Mouse (Mus musculus) adipocyte (in vitro differentiated cells): ENCODE measurements around the gene Tor1aip1.
A peak's percentile ranks its signal among the peaks of the same experiment; 100 is the strongest.

Source experiments
- DNase-seq: peaks from one replicate; pipeline ENCODE4 v3.0.0-alpha.2; 2016; ENCODE audit warnings: low spot score

Gene Tor1aip1

GRCm38 (mm10) chr1:156028340-156028975, 7.8 kb downstream of the Tor1aip1 start:
- no peak for DNase-seq

DNA sequence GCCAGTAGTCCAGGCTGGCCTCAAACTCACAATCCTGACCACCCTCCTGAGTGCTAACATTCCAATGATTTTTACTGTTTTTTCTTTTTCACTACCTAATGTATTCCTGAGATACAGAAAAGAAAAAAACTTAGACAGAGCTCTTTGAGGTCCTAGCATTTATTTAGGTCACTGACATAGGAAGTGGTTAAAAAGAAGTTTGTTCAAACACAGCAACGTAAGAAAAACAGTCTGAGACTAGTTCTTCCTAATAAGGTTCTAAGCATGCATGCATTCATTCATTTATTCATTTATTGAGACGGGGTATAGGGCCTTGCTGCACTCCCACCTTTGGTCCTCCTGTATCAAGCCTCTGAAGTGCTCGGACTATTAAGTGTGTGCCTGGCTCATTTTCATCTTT, 8.4 kb downstream of the Tor1aip1 start:
- no peak for DNase-seq

DNA sequence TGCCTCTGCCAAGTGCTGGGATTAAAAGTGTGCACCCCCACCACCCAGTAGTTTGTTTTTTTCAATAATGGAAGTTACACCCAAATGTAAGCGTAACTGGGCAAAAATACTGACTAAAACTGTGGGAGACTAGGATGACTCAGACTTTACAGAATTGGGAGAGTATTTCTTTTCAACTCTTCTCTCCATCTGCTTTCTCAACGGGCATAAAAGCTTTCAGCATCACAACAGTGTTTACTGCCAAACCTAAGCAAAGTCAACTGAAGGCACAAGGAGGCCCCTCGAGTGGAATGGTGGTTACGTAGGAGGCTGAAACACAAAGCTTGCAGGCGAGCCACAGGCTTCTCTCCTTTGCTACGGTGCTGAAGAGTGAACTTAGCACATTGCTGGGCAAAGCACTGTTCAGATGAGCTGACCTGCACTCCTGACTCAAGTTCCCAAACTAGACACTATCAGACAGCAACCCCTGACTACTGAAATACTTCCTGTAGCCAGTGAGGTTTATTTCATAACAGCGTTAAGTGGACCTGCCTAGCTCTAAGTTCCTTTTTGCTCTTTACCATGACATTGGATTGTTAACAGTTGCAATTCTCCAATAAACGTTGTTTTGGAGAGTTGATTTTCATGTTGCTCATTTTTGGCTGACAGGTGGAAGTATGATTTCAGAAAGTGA, 11.3 kb downstream of the Tor1aip1 start:
- no peak for DNase-seq

DNA sequence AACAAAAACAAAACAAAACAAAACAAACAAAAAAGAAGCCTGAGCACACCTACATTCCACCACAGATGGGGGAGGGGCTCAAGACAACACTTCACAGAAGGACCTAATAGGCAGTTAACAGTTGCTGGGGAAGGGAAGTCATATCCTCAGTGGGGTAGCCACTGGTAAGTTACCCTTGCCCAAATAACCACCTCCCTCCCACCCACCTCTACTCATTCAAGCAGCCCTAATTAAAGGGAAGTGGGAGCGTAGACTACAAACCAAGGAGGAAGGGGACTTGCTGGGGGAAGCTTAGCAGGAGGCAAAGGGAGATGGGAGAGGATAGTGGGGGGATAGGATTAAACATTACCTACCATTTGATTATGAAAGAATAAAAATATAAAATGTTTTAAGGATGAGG, 15.9 kb downstream of the Tor1aip1 start:
- DNase-seq = no peak

GRCm38 (mm10) chr1:156019800-156020199, 16.5 kb downstream of the Tor1aip1 start:
- DNase-seq = no peak

GRCm38 (mm10) chr1:156009003-156009402, 27.3 kb downstream of the Tor1aip1 start:
- DNase-seq = no peak

GRCm38 (mm10) chr1:156005906-156006305, 30.4 kb downstream of the Tor1aip1 start:
- DNase-seq = no peak

DNA sequence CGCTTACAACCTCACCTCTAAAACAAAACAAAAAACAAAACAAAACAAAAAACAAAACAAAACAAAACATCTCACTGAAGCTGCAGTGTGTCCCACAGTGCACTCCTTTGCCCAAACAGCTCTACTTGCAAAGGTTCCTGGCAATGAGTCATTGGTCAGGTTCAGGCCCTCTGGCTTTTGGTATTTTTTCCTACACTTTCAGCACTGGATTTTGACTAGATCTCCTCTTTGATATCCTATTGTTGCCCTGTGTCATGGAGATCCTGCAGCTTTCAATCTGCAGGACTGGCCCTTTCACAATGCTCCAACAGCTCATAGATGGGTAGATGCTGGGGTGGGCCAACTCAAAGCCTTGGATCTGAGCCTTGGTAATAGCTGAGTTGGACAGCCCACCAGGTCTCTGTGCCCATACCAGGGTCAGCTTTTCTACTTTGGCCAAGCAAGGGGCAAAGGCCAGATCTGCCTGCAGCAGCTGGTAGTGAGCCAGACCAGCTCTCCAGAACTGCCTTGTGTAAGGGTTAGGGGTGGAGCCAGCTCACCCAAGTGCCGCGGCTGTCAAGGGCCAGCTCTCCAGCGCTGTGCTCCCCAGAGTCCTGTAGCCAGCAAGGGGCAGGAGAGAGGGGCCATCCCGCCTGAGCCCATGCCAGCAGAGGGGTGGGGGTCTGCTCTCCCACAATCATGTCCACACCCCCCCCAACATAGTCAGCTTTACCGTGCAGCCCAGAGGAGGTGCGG, 32.9 kb downstream of the Tor1aip1 start:
- peak; percentile 89 for DNase-seq

DNA sequence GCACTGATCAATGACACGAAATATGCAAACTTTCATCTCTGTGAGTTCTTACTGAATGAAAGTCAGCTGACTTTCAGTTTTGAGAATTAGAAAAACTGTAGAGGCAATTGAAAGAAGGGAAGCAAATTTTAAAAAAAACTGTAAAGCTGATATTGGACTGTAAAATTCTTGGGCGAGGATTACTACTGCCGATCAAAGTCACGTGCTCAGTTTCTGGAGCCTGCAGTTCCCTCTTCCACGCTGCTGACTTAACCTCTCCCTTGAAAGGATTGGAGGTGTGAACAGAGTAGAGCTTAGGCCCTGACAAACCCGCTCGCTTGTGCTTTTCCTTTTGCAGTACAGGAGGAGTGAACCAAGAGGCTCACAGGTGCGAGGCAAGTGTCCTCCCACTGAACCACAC, 33.9 kb downstream of the Tor1aip1 start:
- DNase-seq = no peak

DNA sequence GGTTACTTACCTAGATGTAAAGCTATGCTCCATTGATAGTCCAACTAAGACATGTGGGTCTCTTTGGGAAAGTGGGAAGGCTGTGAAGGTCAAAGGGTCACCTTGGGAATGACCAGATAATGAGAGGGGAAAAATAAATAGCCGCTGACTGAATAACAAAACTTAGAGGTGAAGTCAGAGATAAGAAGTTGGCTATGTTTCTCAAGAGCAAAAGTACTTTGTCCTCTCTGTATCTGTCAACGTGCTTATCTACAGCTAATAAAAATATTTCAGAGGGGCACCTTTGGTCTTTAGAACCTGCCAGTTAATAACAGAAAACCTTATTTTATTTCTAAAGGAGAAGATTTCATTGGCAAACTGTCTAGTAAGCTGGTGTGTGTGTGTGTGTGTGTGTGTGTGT, 40.7 kb downstream of the Tor1aip1 start:
- no peak for DNase-seq

DNA sequence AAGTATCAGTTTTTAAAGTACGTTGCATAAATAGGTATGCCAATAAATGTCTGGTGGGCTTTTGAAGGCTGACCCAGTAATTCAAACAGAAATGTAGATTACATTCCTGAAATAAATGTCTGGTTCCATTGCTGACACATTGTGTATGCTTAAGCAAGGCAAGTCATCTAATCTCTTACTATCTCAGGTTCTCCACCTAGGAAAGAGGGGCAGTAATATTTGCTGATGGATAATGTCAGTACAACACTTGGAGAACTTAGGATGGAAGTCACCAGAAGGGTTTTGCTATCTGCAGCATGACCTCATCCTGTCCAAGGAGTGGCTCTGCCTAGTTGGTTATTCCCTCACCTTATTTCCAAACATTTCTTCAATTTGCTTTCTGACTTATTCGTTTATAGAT, 41.8 kb downstream of the Tor1aip1 start:
- no peak for DNase-seq

DNA sequence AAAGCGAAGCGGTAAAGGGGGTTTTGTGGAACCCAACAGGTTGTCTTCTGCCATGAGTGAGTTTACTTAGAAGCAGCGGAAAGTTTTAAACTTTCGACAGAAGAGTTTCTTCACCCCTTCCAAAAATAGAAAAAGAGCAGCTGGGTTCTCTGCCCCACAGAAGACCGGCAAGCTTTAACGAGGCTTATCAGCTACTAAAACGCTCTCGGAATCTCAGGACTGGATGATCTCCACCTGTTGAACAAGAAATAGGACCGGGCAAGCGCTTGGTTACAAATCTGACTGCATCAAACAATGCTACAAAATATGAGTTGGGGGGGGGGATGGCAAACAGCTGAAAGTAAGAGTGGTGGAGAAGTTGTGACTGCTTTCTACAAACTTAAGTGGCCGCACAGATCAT, 45.9 kb downstream of the Tor1aip1 start:
- DNase-seq = no peak

GRCm38 (mm10) chr1:155989387-155989786, 46.9 kb downstream of the Tor1aip1 start:
- peak; percentile 55 for DNase-seq

- DNase-seq = no peak
Observed at GRCm38 (mm10) chr1:155987625-155988024, 48.7 kb downstream of the Tor1aip1 start.

GRCm38 (mm10) chr1:155974931-155975330, 61.3 kb downstream of the Tor1aip1 start:
- DNase-seq = no peak

DNA sequence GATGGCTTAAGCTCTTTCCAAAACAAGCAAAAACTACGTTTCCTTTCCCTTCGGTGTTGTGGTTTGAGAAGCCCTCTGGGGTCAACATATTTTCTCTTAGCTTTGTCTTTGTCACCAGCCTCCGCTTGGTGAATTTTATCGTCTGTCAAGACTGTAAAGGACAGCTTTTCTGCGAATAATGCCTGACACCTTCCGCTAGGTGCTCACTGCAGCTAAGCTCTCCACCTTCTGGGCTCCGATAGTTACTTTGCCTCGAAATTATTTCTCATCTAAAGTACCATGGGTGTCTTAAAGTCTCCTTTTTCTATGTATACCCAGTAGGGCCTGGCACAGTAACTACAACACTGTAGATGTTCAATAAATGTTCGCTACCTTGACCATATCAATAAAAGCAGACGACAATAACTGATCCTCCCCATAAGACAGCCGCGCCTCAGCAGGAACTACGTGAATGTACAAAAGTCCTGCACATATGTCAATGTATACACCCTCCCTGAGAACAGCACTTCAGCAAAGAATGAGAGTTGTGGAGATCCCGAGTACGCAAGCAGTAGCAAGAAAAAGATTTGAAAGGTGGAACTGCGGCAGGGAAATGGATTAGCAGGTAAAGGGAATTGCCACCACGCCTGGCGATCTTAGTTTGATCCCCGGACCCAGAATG, 62.4 kb downstream of the Tor1aip1 start:
- no peak for DNase-seq

DNA sequence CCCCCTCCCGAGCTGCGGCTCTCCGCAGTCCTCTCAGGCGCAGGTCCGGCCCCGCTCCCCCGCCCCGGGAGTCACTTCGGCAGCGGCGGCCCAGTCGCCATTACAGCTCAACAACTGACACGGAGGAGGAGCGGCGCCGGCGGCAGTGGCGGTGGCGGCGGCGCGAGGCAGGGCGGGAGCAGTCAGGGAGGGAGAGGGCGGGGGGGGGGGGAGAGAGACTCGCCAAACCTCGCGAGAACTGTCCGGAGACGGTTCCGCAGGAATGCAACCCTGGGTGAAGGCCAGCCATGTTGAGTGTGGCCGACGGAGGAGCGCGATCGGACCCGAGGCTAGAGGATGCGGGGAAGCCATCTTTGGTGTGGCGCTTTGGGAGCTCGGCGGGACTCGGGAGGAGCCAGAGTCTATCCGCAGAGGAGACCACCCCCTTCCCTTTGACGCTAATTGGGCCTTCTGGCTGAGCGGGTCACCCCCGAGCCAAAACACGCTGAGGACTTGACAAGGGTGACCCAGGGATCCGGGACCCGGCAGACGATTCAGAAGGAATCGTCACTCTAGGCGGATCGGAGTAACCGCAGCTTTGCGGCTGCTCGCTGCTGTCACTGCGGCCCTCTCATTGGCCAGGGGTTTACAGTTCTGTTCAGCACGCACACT, 63.1 kb downstream of the Tor1aip1 start, which contains the start of gene Cep350:
TSS of gene Cep350 (minus strand) at position 188 of the 651 bp plus-strand sequence.
- DNase-seq = peak; percentile 99

GRCm38 (mm10) chr1:155972146-155973067, 63.9 kb downstream of the Tor1aip1 start:
- DNase-seq = peak; percentile 49
